Mouse (Mus musculus): Measurements from ENCODE around the gene Ifna7. TPM values are rescaled to one million over a fixed set of nuclear protein-coding genes. Genes with fewer than 3 reads are reported as not detected.

Gene Ifna7
- total and polyA plus RNA-seq, 3 experiments: not detected

GRCm38 (mm10) chr4:88840058-88840457 lies 24.0 kb downstream of the Ifna7 start:
- DNase-seq: no peak

DNA sequence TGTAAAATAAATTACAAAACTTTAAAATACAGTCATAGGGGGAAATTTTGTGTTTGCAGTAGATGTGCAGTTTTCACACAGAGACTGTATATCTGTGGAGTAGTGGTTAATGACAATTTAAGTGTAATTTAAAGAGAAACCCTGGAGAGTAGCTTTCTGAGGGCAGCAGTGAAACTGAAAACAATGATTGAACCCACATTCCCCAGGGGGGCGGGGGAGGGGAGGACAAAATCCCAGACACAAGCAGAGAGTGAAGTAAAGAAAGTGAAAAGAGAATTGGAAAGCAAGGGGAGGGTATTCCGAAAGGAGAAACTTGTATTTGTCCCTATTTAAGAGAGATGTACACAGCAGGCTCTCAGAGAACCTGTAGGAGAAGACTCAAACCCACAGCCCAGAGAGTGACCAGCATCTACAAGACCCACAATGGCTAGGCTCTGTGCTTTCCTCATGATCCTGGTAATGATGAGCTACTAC lies 25.4 kb downstream of the Ifna7 start, which contains the start of gene Ifna4:
TSS of gene Ifna4 (plus strand) at position 424 of the 474 bp plus-strand sequence.
- no peak for DNase-seq

- DNase-seq: no peak
These were observed 29.3 kb downstream of the Ifna7 start for GRCm38 (mm10) chr4:88845334-88845733.

DNA sequence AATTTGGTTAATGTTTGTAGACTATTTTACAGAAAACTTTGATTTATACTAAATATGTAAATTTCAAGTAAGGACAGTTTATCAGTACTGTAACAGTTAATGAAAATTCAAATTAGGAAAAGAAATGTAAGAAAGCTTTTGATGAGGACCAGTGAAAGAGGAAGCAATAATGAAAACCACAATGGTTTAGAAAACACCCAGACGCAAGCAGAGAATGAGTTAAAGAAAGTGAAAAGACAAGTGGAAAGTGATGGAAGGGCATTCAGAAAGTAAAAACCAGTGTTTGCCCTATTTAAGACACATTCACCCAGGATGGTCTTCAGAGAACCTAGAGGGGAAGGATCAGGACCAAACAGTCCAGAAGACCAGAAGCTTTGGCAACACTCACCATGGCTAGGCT lies 33.7 kb downstream of the Ifna7 start, which contains the start of gene Ifna1:
TSS of gene Ifna1 (plus strand) at position 390 of the 400 bp plus-strand sequence.
- DNase-seq: no peak

GRCm38 (mm10) chr4:88851026-88851763 lies 35.2 kb downstream of the Ifna7 start:
- no peak for DNase-seq

DNA sequence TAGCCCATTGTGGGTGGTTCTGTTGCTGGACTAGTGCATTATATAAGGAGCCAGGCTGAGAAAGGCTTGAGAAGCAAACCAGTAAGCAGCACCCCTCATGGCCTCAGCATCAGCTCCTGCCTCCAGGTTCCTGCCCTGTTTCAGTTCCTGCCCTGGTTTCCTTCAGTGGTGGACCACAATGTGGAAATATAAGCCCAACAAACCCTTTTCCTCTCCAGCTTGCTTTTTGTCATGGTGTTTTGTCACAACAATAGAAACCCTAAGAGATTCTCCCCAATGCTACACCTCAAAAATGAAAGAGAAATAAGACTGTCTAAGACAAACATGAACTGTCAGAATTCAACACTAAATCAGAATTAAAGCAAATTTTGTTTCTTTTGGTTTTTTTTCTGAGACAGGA lies 43.2 kb downstream of the Ifna7 start:
- no peak for DNase-seq

DNA sequence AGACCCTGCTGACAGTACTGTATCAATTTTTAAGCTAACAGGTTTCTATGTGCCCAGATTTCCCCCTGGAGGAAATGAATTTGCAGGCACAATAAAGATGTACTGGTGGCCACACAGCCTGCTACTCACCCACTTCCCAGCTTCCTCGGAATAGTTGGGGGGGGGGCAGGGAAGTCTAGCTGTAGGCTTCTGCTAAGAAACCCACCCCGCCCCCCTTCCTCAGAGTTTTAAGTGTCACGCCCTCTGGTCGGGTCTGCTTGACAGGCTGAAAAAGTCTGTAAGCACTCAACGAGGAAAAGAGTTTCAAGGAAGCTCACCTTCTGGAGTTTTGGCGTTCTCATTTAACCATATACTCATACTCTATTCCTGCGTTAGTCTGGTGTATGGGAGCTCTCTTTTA lies 47.3 kb downstream of the Ifna7 start:
- no peak for DNase-seq

DNA sequence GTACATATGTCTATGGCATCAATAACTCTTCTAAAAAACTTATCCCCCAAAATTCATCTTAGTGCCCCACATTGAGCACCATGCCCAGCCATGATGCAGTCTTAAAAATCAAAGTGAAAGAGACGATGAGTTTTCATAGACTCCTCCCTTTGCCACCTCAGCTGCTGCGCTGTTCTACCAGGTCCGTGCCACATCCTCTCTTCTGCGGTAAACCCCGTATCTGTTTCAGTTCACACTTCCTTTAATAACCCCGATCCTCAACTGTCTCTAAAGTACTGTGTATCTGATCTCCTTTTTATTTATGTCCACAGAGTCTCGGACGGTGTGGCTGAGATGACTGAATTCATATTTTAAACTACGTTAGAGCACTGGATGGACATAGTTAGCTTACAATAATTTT lies 48.6 kb downstream of the Ifna7 start:
- no peak for DNase-seq

DNA sequence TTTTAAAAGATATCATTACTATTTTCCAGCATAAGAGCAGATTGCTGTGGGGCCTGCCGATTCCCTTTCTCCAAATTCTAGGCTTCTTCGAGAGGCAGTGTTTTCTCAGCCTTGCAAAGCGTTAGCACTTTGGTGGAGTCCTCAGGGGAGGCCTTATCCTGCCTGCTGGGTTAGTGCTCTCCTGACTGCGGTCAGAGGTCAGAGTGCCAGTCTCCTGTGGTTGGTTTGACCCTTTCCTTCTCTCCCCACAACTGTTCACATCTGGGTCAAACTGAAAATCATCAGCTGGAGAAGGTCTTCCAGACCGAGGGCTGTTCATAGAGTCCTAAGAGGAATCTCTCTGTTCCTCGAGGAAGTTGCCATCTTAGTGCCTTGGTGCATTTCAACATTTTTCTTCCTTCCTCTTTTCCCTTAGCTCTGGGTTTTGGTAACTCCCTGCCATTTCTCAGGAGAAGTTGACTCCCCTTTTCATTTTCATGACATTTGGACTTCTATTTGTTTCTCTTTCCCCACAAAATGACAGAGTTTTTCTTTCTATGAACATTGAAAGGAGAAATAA lies 49.1 kb downstream of the Ifna7 start:
- DNase-seq: no peak

Other genes starting within 250 kb of the Ifna7 start
- gene Ifna14, start 244.4 kb upstream of the Ifna7 start, total RNA-seq (2021): not detected
- gene Ifna14, start 244.4 kb upstream of the Ifna7 start, polyA plus RNA-seq (2012; rRNA removed): not detected in 2 replicates
- gene Ifna9, start 223.8 kb upstream of the Ifna7 start, total RNA-seq (2021): not detected
- 0.22 TPM in 1 of 2 replicates, not detected in the other for gene Ifna9, start 223.8 kb upstream of the Ifna7 start, polyA plus RNA-seq (2012; rRNA removed)
- not detected for gene Ifna12, start 212.9 kb upstream of the Ifna7 start, total RNA-seq (2021)
- gene Ifna12, start 212.9 kb upstream of the Ifna7 start, polyA plus RNA-seq (2012; rRNA removed): not detected in 2 replicates
- gene C87499, start 181.8 kb upstream of the Ifna7 start, total RNA-seq (2021): not detected
- not detected in 2 replicates for gene C87499, start 181.8 kb upstream of the Ifna7 start, polyA plus RNA-seq (2012; rRNA removed)
- not detected for gene Ifna13, start 171.8 kb upstream of the Ifna7 start, total RNA-seq (2021)
- gene Ifna13, start 171.8 kb upstream of the Ifna7 start, polyA plus RNA-seq (2012; rRNA removed): not detected in 2 replicates
- not detected for gene Ifna16, start 139.3 kb upstream of the Ifna7 start, total RNA-seq (2021)
- gene Ifna16, start 139.3 kb upstream of the Ifna7 start, polyA plus RNA-seq (2012; rRNA removed): not detected in 2 replicates
- not detected for gene Ifna2, start 132.3 kb upstream of the Ifna7 start, total RNA-seq (2021)
- not detected in 2 replicates for gene Ifna2, start 132.3 kb upstream of the Ifna7 start, polyA plus RNA-seq (2012; rRNA removed)
- gene Ifnab, start 124.9 kb upstream of the Ifna7 start, total RNA-seq (2021): not detected
- gene Ifnab, start 124.9 kb upstream of the Ifna7 start, polyA plus RNA-seq (2012; rRNA removed): not detected in 2 replicates
- under 1 TPM in 1 of 2 experiments, not detected in 1; 0.38 TPM for gene Gm26566, start 94.4 kb upstream of the Ifna7 start, total RNA-seq (2021)
- gene Gm26566, start 94.4 kb upstream of the Ifna7 start, polyA plus RNA-seq (2012; rRNA removed): 0.76 and 1.0 TPM in 2 replicates
- 10 to 100 TPM; 70.8 to 79.3 TPM for gene Klhl9, start 93.8 kb upstream of the Ifna7 start, total RNA-seq (2021)
- 22.2 and 29.6 TPM in 2 replicates for gene Klhl9, start 93.8 kb upstream of the Ifna7 start, polyA plus RNA-seq (2012; rRNA removed)
- not detected for gene Gm13271, start 61.4 kb upstream of the Ifna7 start, total RNA-seq (2021)
- not detected in 2 replicates for gene Gm13271, start 61.4 kb upstream of the Ifna7 start, polyA plus RNA-seq (2012; rRNA removed)
- gene Gm13283, start 56.1 kb upstream of the Ifna7 start, total RNA-seq (2021): not detected
- not detected in 2 replicates for gene Gm13283, start 56.1 kb upstream of the Ifna7 start, polyA plus RNA-seq (2012; rRNA removed)
- gene Gm13290, start 42.4 kb upstream of the Ifna7 start, total RNA-seq (2021): not detected
- not detected in 2 replicates for gene Gm13290, start 42.4 kb upstream of the Ifna7 start, polyA plus RNA-seq (2012; rRNA removed)
- gene Gm13289, start 39.3 kb upstream of the Ifna7 start, total RNA-seq (2021): not detected
- not detected in 2 replicates for gene Gm13289, start 39.3 kb upstream of the Ifna7 start, polyA plus RNA-seq (2012; rRNA removed)
- not detected for gene Gm13272, start 36.4 kb upstream of the Ifna7 start, total RNA-seq (2021)
- not detected in 2 replicates for gene Gm13272, start 36.4 kb upstream of the Ifna7 start, polyA plus RNA-seq (2012; rRNA removed)
- gene Ifnz, start 34.1 kb upstream of the Ifna7 start, total RNA-seq (2021): not detected
- not detected in 2 replicates for gene Ifnz, start 34.1 kb upstream of the Ifna7 start, polyA plus RNA-seq (2012; rRNA removed)
- gene Gm13276, start 30.5 kb upstream of the Ifna7 start, total RNA-seq (2021): not detected
- not detected in 2 replicates for gene Gm13276, start 30.5 kb upstream of the Ifna7 start, polyA plus RNA-seq (2012; rRNA removed)
- gene Gm13277, start 27.6 kb upstream of the Ifna7 start, total RNA-seq (2021): not detected
- not detected in 2 replicates for gene Gm13277, start 27.6 kb upstream of the Ifna7 start, polyA plus RNA-seq (2012; rRNA removed)
- not detected for gene Gm13278, start 24.7 kb upstream of the Ifna7 start, total RNA-seq (2021)
- not detected in 2 replicates for gene Gm13278, start 24.7 kb upstream of the Ifna7 start, polyA plus RNA-seq (2012; rRNA removed)
- not detected for gene Gm13275, start 21.7 kb upstream of the Ifna7 start, total RNA-seq (2021)
- gene Gm13275, start 21.7 kb upstream of the Ifna7 start, polyA plus RNA-seq (2012; rRNA removed): 0.22 TPM in 1 of 2 replicates, not detected in the other
- gene Gm13279, start 18.8 kb upstream of the Ifna7 start, total RNA-seq (2021): not detected
- not detected in 2 replicates for gene Gm13279, start 18.8 kb upstream of the Ifna7 start, polyA plus RNA-seq (2012; rRNA removed)
- gene Gm13285, start 16.6 kb upstream of the Ifna7 start, total RNA-seq (2021): not detected
- gene Gm13285, start 16.6 kb upstream of the Ifna7 start, polyA plus RNA-seq (2012; rRNA removed): not detected in 2 replicates
- gene Gm13287, start 13.0 kb upstream of the Ifna7 start, total RNA-seq (2021): not detected
- 0.22 TPM in 1 of 2 replicates, not detected in the other for gene Gm13287, start 13.0 kb upstream of the Ifna7 start, polyA plus RNA-seq (2012; rRNA removed)
- not detected for gene Gm13288, start 10.7 kb upstream of the Ifna7 start, total RNA-seq (2021)
- not detected in 2 replicates for gene Gm13288, start 10.7 kb upstream of the Ifna7 start, polyA plus RNA-seq (2012; rRNA removed)
- not detected for gene Ifna11, start 3.7 kb downstream of the Ifna7 start, total RNA-seq (2021)
- not detected in 2 replicates for gene Ifna11, start 3.7 kb downstream of the Ifna7 start, polyA plus RNA-seq (2012; rRNA removed)
- gene Ifna6, start 11.2 kb downstream of the Ifna7 start, total RNA-seq (2021): not detected
- not detected in 2 replicates for gene Ifna6, start 11.2 kb downstream of the Ifna7 start, polyA plus RNA-seq (2012; rRNA removed)
- gene Ifna5, start 19.3 kb downstream of the Ifna7 start, total RNA-seq (2021): not detected
- gene Ifna5, start 19.3 kb downstream of the Ifna7 start, polyA plus RNA-seq (2012; rRNA removed): not detected in 2 replicates
- not detected for gene Ifna4, start 25.6 kb downstream of the Ifna7 start, total RNA-seq (2021)
- gene Ifna4, start 25.6 kb downstream of the Ifna7 start, polyA plus RNA-seq (2012; rRNA removed): not detected in 2 replicates
- not detected for gene Ifna1, start 33.9 kb downstream of the Ifna7 start, total RNA-seq (2021)
- not detected in 2 replicates for gene Ifna1, start 33.9 kb downstream of the Ifna7 start, polyA plus RNA-seq (2012; rRNA removed)
- not detected for gene Ifne, start 64.0 kb downstream of the Ifna7 start, total RNA-seq (2021)
- gene Ifne, start 64.0 kb downstream of the Ifna7 start, polyA plus RNA-seq (2012; rRNA removed): not detected in 2 replicates